Mouse (Mus musculus) limb, embryonic 14.5 days (tissue): ENCODE results near the gene Itpr2. TPM values are rescaled to one million over a fixed set of nuclear protein-coding genes. Genes with fewer than 3 reads are reported as not detected.

ENCODE experiments used
- ATAC-seq: fragments of 200-750 bp; cut with Nextera tagmentation; 2 replicates; pipeline ENCODE4 v1.8.0; 2017; ENCODE audit warnings: low read depth, moderate number of reproducible peaks, moderate TSS enrichment; ENCODE audit not compliant: low FRiP score
- DNase-seq: peaks from one replicate; pipeline ENCODE4 v3.0.0-alpha.2; 2015; ENCODE audit warnings: low spot score
- H3K27ac ChIP-seq: fragments of 300-500 bp; sonication (generic); replicated peaks from 2 replicates; pipeline ENCODE4 v1.5.1; 2014; ENCODE audit warnings: low read depth, mild to moderate bottlenecking, low read length, moderate library complexity, mixed read lengths
- H3K27me3 ChIP-seq: fragments of 300-500 bp; sonication (generic); 2 replicates; pipeline ENCODE4 v1.6.1; 2014; ENCODE audit warnings: low read length, mixed read lengths; ENCODE audit not compliant: control insufficient read depth, insufficient read depth
- H3K36me3 ChIP-seq: fragments of 300-500 bp; sonication (generic); 2 replicates; pipeline ENCODE4 v1.6.1; 2014; ENCODE audit warnings: mild to moderate bottlenecking, low read length, moderate library complexity, mixed read lengths; ENCODE audit not compliant: control insufficient read depth, insufficient read depth
- H3K4me1 ChIP-seq: fragments of 300-500 bp; sonication (generic); 2 replicates; pipeline ENCODE4 v1.6.1; 2014; ENCODE audit warnings: antibody characterized with exemption, low read length, mixed read lengths; ENCODE audit not compliant: control insufficient read depth, insufficient read depth
- H3K4me2 ChIP-seq: fragments of 300-500 bp; sonication (generic); replicated peaks from 2 replicates; pipeline ENCODE4 v1.6.1; 2014; ENCODE audit warnings: low read depth, mild to moderate bottlenecking, low read length, moderate library complexity; ENCODE audit not compliant: severe bottlenecking
- H3K4me3 ChIP-seq: fragments of 300-500 bp; sonication (generic); replicated peaks from 2 replicates; pipeline ENCODE4 v1.5.1; 2014; ENCODE audit warnings: low read length
- H3K9ac ChIP-seq: fragments of 300-500 bp; sonication (generic); 2 replicates; pipeline ENCODE4 v1.6.1; 2014; ENCODE audit warnings: mild to moderate bottlenecking, low read depth, low read length, moderate library complexity; ENCODE audit not compliant: severe bottlenecking
- H3K9me3 ChIP-seq: fragments of 300-500 bp; sonication (generic); 2 replicates; pipeline ENCODE4 v1.6.1; 2016; ENCODE audit warnings: low read length; ENCODE audit not compliant: control insufficient read depth
- POLR2A ChIP-seq: fragments of 200-500 bp; IDR thresholded peaks from 2 replicates; pipeline ENCODE4 v1.8.0; 2012; ENCODE audit warnings: inconsistent platforms, mild to moderate bottlenecking, moderate library complexity, borderline replicate concordance; ENCODE audit not compliant: insufficient read depth, insufficient read length; ENCODE audit errors: extremely low read depth
- WGBS: fragments of 180-500 bp; shearing (Covaris S2); extraction: QIAGEN DNeasy Blood & Tissue Kit; methylation state at CpG from one replicate; pipeline ENCODE4 v1.1.7; 2014; 5-methylcytosine and 5-hydroxymethylcytosine counted together
- polyA plus RNA-seq, 2 experiments: library from polyadenylated mRNA; depleted of rRNA in 1 of 2; stranded (reverse) in 1 of 2; unstranded in 1 of 2; fragments of >200 nt; fragmentation: Nextera tagmentation in 1 of 2; extraction: Ambion mirVana in 1 of 2; gene quantifications; 2 replicates each; pipeline versions ENCODE4 v1.2.1 to v1.2.3; 2012 to 2014

Itpr2 gene
- polyA plus RNA-seq, 2 experiments = 4.7 to 11.3 TPM

DNA sequence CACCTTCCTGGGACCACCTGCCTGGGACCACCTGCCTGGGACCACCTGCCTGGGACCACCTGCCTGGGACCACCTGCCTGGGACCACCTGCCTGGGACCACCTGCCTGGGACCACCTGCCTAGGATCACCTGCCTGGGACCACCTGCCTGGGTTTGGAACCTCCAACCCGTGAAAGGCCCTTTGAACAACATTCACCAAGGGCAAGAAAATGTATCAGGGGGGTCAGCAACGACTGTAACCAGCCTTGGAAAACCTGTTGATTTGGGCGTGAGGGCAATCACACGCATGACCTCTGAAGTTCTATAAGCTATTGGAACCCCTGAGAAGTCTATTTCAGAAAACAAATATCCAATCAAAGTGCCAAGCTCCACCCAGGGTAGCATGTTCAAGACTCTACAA, 2.5 kb downstream of the Itpr2 start:
- no peaks in the 10 kb centered on the region for H3K27me3 ChIP-seq
- no peak overlapping the region for H3K9ac ChIP-seq
- no peaks in the 10 kb centered on the region for H3K9me3 ChIP-seq
- H3K4me2 ChIP-seq = peak overlapping the region; percentile 92; the same call in 1 of the 2 replicates
- no peaks in the 10 kb centered on the region for H3K36me3 ChIP-seq
- DNase-seq (no peak), ATAC-seq (no peak)
- H3K4me3 ChIP-seq = no peak overlapping the region
- no peak overlapping the region for H3K27ac ChIP-seq
- WGBS = 75% methylated on average over 4 of the region's 4 CpGs
- TF ChIP-seq POLR2A = no peak
- peaks cover 3% of the 10 kb centered on the region; the same call in 1 of the 2 replicates for H3K4me1 ChIP-seq

DNA sequence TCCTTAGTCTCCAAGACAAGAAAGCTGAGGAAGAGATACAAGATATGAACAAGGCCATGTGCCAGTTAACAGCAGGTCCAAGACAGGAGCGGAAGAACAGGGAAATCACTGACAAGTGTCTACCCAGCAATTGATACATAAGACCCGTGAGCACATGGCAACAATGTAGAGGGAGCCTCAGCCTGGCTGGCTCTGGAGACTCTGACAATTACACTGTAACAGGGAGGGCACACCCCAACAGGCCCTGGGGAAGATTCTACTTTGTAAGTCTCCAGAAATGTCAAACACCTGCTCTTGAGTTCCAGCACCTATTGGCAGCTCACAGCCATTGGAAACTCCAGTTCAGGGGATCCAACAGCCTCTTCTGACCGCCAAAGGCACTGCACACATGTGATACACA, 3.6 kb downstream of the Itpr2 start:
- DNase-seq (no peak), ATAC-seq (no peak)
- no peak overlapping the region for H3K4me3 ChIP-seq
- H3K36me3 ChIP-seq = no peaks in the 10 kb centered on the region
- H3K9me3 ChIP-seq = no peaks in the 10 kb centered on the region
- H3K27me3 ChIP-seq = no peaks in the 10 kb centered on the region
- no peak overlapping the region for H3K9ac ChIP-seq
- H3K4me1 ChIP-seq = peaks cover 3% of the 10 kb centered on the region; the same call in 1 of the 2 replicates
- H3K4me2 ChIP-seq = no peak overlapping the region
- 74% methylated on average over 3 of the region's 3 CpGs for WGBS
- TF ChIP-seq POLR2A = no peak
- H3K27ac ChIP-seq = no peak overlapping the region

DNA sequence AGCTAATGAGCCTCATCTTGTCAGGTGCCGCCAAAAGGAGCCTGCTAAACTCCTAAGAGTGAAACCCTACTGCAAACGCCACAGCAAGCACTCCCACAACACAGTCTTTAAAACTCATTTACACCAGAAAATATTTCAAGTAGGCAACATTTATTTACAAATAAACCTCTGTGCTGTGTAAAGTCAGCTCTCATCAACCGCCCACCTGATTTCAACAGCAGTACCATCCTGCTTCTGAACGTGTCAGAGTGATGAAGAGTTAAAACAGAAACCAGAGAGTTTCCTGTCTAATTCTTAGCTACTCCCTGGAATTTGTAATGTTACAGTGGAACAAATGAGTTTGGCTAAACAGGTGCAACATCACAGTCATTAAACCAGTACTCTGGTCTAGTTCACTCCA, 4.2 kb downstream of the Itpr2 start:
- DNase-seq = no peak
- Histone ChIP-seq H3K27me3 (no peaks in the 10 kb centered on the region), H3K9me3 (no peaks in the 10 kb centered on the region), H3K9ac (no peak overlapping the region), H3K27ac (no peak overlapping the region), H3K4me1 (peaks cover 3% of the 10 kb centered on the region; the same call in 1 of the 2 replicates), H3K36me3 (no peaks in the 10 kb centered on the region), H3K4me2 (no peak overlapping the region), H3K4me3 (no peak overlapping the region)
- no peak for ATAC-seq
- no peak for TF ChIP-seq POLR2A
- 66% methylated on average over 4 of the region's 4 CpGs for WGBS

DNA sequence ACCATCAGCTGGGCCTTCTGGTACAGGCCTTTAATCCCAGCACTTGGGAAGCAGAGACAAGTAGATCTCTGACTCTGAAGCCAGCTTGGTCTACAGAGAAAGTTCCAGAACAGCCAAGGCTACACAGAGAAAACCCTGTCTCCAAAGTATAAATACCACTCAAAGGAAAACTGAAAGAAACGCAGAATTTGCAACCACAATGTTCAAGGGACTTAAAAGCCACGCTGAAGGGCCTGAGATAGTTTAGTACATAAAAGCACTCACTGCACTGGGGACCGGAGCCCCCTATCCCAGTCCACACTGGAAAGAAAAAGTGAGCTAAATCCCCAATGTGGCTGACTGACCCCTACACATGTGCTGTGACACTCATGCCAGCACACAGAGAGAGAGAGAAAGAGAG, 4.6 kb downstream of the Itpr2 start:
- DNase-seq (no peak), ATAC-seq (no peak)
- WGBS = 84% methylated on average over 3 of the region's 3 CpGs
- Histone ChIP-seq H3K9ac (no peak overlapping the region), H3K4me1 (peaks cover 3% of the 10 kb centered on the region; the same call in 1 of the 2 replicates), H3K4me2 (no peak overlapping the region), H3K27me3 (no peaks in the 10 kb centered on the region), H3K4me3 (no peak overlapping the region), H3K9me3 (no peaks in the 10 kb centered on the region), H3K27ac (no peak overlapping the region), H3K36me3 (no peaks in the 10 kb centered on the region)
- TF ChIP-seq POLR2A = no peak

DNA sequence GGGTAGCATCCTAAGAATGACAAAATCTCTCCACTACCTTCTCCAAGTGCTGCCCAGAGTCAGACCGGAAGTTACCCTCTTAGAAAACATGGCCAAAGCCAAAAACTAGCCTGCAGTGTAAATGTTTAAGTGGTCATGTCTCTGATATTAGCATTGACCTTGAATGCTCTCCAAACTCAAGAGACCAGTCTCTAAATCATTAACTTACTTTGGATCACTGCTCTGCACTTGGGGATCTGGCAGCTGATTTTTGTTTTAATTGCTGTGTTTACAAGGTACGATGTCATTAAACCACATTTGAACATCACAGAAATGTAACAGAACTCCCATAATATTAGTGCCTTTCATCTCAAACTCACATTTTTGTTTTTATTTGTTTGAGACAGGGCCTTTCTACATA, 10.3 kb downstream of the Itpr2 start:
- Histone ChIP-seq H3K9me3 (no peaks in the 10 kb centered on the region), H3K4me2 (no peak overlapping the region), H3K27me3 (no peaks in the 10 kb centered on the region), H3K27ac (no peak overlapping the region), H3K9ac (no peak overlapping the region), H3K36me3 (no peaks in the 10 kb centered on the region), H3K4me1 (no peaks in the 10 kb centered on the region), H3K4me3 (no peak overlapping the region)
- ATAC-seq (no peak), DNase-seq (no peak)
- WGBS = 70% methylated on average over 2 of the region's 2 CpGs
- TF ChIP-seq POLR2A = no peak
